Mouse (Mus musculus): ENCODE measurements at regions not wholly inside any gene's neighbourhood (a gene's known extent, or its start where the extent isn't known, plus 50 kb on each side); places are given as distances from the start of the nearest gene placed in this dataset.

GRCm38 (mm10) chr7:55519579-55519978, 248.4 kb upstream of the Siglech start:
- DNase-seq (ENCODE audit: low read depth), result no peak

- peak; percentile 41 for DNase-seq (ENCODE audit: low read depth)
Measured at GRCm38 (mm10) chr7:55539827-55540320, 228.1 kb upstream of the Siglech start.

GRCm38 (mm10) chr7:55549211-55549610, 218.8 kb upstream of the Siglech start:
- DNase-seq (ENCODE audit: low read depth), result no peak

GRCm38 (mm10) chr7:55573339-55573738, 194.6 kb upstream of the Siglech start:
- DNase-seq (ENCODE audit: low read depth), result no peak

GRCm38 (mm10) chr7:55581034-55581926, 186.7 kb upstream of the Siglech start:
- no peak for DNase-seq (ENCODE audit: low read depth)

Data from NIH3T3 (cell line).